Mouse (Mus musculus) brain, embryonic 14.5 days (tissue): ENCODE data around the gene Negr1.
A peak's percentile ranks its signal among the peaks of the same experiment; 100 is the strongest.

Experiments used
- CTCF ChIP-seq: fragments of 200-500 bp; IDR thresholded peaks from 2 replicates; pipeline ENCODE4 v1.5.1; 2012; ENCODE audit warnings: inconsistent platforms, mild to moderate bottlenecking, moderate library complexity, borderline replicate concordance; ENCODE audit not compliant: insufficient read depth, insufficient read length; ENCODE audit errors: extremely low read depth
- POLR2A ChIP-seq: fragments of 200-500 bp; IDR thresholded peaks from 2 replicates; pipeline ENCODE4 v1.6.1; 2012; ENCODE audit warnings: mild to moderate bottlenecking, inconsistent platforms, borderline replicate concordance; ENCODE audit not compliant: poor library complexity, insufficient read depth, insufficient read length, severe bottlenecking; ENCODE audit errors: extremely low read depth

- peak; percentile 59; the same call in 1 of the 2 replicates for TF ChIP-seq CTCF
- TF ChIP-seq POLR2A, result no peak
These were observed 82.2 kb downstream of the Negr1 start for GRCm38 (mm10) chr3:156643710-156644363.
